Mouse (Mus musculus) CH12.LX (cell line): ENCODE data around the gene Myo1d. TPM values are rescaled to one million over a fixed set of nuclear protein-coding genes. Genes with fewer than 3 reads are reported as not detected.
A peak's percentile ranks its signal among the peaks of the same experiment; 100 is the strongest.

ENCODE experiments used
- DNase-seq: peaks from one replicate; pipeline ENCODE4 v3.0.0-alpha.2; 2013; ENCODE audit errors: extremely low read depth
- H3K27ac ChIP-seq: 2 replicates; pipeline ENCODE4 v1.5.1; 2012; ENCODE audit warnings: low read depth, mild to moderate bottlenecking, control low read depth, moderate library complexity; ENCODE audit not compliant: insufficient read depth
- H3K27me3 ChIP-seq: replicated peaks from 2 replicates; pipeline ENCODE3; 2012; ENCODE audit warnings: inconsistent platforms
- H3K36me3 ChIP-seq, 2 experiments: replicated peaks in 1 of 2; 2 replicates each; pipeline versions ENCODE3 to v1.6.1; 2012; ENCODE audit warnings: inconsistent platforms in 1 of 2, low read length in 1 of 2, mild to moderate bottlenecking in 1 of 2, mixed read lengths in 1 of 2, moderate library complexity in 1 of 2; ENCODE audit not compliant: control insufficient read depth in 1 of 2, insufficient read depth in 1 of 2
- H3K4me1 ChIP-seq, 2 experiments: 2 replicates each; pipeline ENCODE4 v1.6.1; 2012; ENCODE audit warnings: inconsistent platforms in 1 of 2, moderate library complexity in 1 of 2; ENCODE audit not compliant: insufficient read depth in 2 of 2, control insufficient read depth in 1 of 2
- H3K4me2 ChIP-seq: 2 replicates; pipeline ENCODE4 v1.6.1; 2012; ENCODE audit warnings: low read depth, mild to moderate bottlenecking, control low read depth; ENCODE audit not compliant: poor library complexity, insufficient read depth, severe bottlenecking
- H3K4me3 ChIP-seq, 3 experiments: fragments of 150-350 bp in 1 of 3; sonication (generic) in 1 of 3; replicated peaks in 1 of 3; 2 replicates each; pipeline versions ENCODE3 to v1.5.1; 2011 to 2012; ENCODE audit warnings: low read depth in 2 of 3, low read length in 2 of 3, mild to moderate bottlenecking in 2 of 3, moderate library complexity in 2 of 3, control low read depth in 1 of 3, improper control_type of control experiment in 1 of 3, inconsistent platforms in 1 of 3, mixed read lengths in 1 of 3; ENCODE audit not compliant: poor library complexity in 1 of 3
- H3K79me2 ChIP-seq: replicated peaks from 2 replicates; pipeline ENCODE4 v1.6.1; 2012; ENCODE audit warnings: mild to moderate bottlenecking, moderate library complexity; ENCODE audit not compliant: control insufficient read depth, poor library complexity, insufficient read depth, severe bottlenecking; ENCODE audit errors: extremely low read depth
- H3K9ac ChIP-seq: 2 replicates; pipeline ENCODE4 v1.6.1; 2012; ENCODE audit warnings: low read depth, mild to moderate bottlenecking, control low read depth, moderate library complexity; ENCODE audit not compliant: insufficient read depth
- H3K9me3 ChIP-seq: replicated peaks from 2 replicates; pipeline ENCODE3; 2012; ENCODE audit warnings: low read length, inconsistent platforms, mixed read lengths
- BHLHE40 ChIP-seq: IDR thresholded peaks from 2 replicates; pipeline ENCODE4 v1.6.1; 2011; ENCODE audit warnings: mild to moderate bottlenecking, low read depth, low read length, improper control_type of control experiment
- CHD1 ChIP-seq: IDR thresholded peaks from 2 replicates; pipeline ENCODE4 v1.6.1; 2012; ENCODE audit warnings: low read depth, low read length, improper control_type of control experiment, inconsistent platforms
- CTCF ChIP-seq, 2 experiments: IDR thresholded peaks in 1 of 2; conservative IDR thresholded peaks in 1 of 2; 2 replicates each; pipeline ENCODE4 v1.5.1; 2011 to 2012; ENCODE audit warnings: low read depth in 2 of 2, low read length in 2 of 2, improper control_type of control experiment in 1 of 2, inconsistent platforms in 1 of 2, mild to moderate bottlenecking in 1 of 2, moderate library complexity in 1 of 2
- E2F4 ChIP-seq: IDR thresholded peaks from 2 replicates; pipeline ENCODE4 v1.6.1; 2011; ENCODE audit warnings: low read depth, low read length, improper control_type of control experiment; ENCODE audit not compliant: insufficient replicate concordance
- ELF1 ChIP-seq: IDR thresholded peaks from 2 replicates; pipeline ENCODE4 v1.6.1; 2014; ENCODE audit warnings: low read depth, mild to moderate bottlenecking, inconsistent platforms, low read length, improper control_type of control experiment
- EP300 ChIP-seq: IDR thresholded peaks from 2 replicates; pipeline ENCODE4 v1.6.1; 2011; ENCODE audit warnings: low read length, improper control_type of control experiment
- GABPA ChIP-seq: IDR thresholded peaks from 2 replicates; pipeline ENCODE4 v1.6.1; 2012; ENCODE audit warnings: low read depth, low read length, improper control_type of control experiment, inconsistent platforms; ENCODE audit not compliant: insufficient replicate concordance
- HCFC1 ChIP-seq: IDR thresholded peaks from 2 replicates; pipeline ENCODE4 v1.6.1; 2012; ENCODE audit warnings: low read depth, mild to moderate bottlenecking, inconsistent platforms, low read length, improper control_type of control experiment
- JUN ChIP-seq: IDR thresholded peaks from 2 replicates; pipeline ENCODE4 v1.6.1; 2011; ENCODE audit warnings: low read depth, mild to moderate bottlenecking, low read length, improper control_type of control experiment, moderate library complexity; ENCODE audit not compliant: insufficient read depth
- JUND ChIP-seq: conservative IDR thresholded peaks from 2 replicates; pipeline ENCODE4 v1.6.1; 2011; ENCODE audit warnings: low read depth, low read length, improper control_type of control experiment
- MAFK ChIP-seq: IDR thresholded peaks from 2 replicates; pipeline ENCODE4 v1.6.1; 2011; ENCODE audit warnings: low read length, improper control_type of control experiment; ENCODE audit not compliant: insufficient replicate concordance
- MEF2A ChIP-seq: IDR thresholded peaks from 2 replicates; pipeline ENCODE4 v1.6.1; 2014; ENCODE audit warnings: low read depth, mild to moderate bottlenecking, inconsistent platforms, low read length, improper control_type of control experiment, borderline replicate concordance
- PAX5 ChIP-seq: IDR thresholded peaks from 2 replicates; pipeline ENCODE4 v1.6.1; 2012; ENCODE audit warnings: low read length, inconsistent platforms, mixed read lengths
- RAD21 ChIP-seq: IDR thresholded peaks from 2 replicates; pipeline ENCODE4 v1.6.1; 2011; ENCODE audit warnings: low read depth, mild to moderate bottlenecking, low read length, improper control_type of control experiment, moderate library complexity
- SMC3 ChIP-seq: IDR thresholded peaks from 2 replicates; pipeline ENCODE4 v1.6.1; 2011; ENCODE audit warnings: low read depth, low read length, improper control_type of control experiment
- TBP ChIP-seq: conservative IDR thresholded peaks from 2 replicates; pipeline ENCODE4 v1.6.1; 2011; ENCODE audit warnings: low read depth, low read length, improper control_type of control experiment
- USF1 ChIP-seq: IDR thresholded peaks from 2 replicates; pipeline ENCODE4 v1.6.1; 2014; ENCODE audit warnings: low read depth, mild to moderate bottlenecking, inconsistent platforms, low read length, improper control_type of control experiment
- USF2 ChIP-seq: conservative IDR thresholded peaks from 2 replicates; pipeline ENCODE4 v1.6.1; 2011; ENCODE audit warnings: low read depth, low read length, improper control_type of control experiment
- ZC3H11A ChIP-seq: IDR thresholded peaks from 2 replicates; pipeline ENCODE4 v1.6.1; 2012; ENCODE audit warnings: low read depth, mild to moderate bottlenecking, inconsistent platforms, low read length, improper control_type of control experiment
- ZKSCAN1 ChIP-seq: IDR thresholded peaks from 2 replicates; pipeline ENCODE4 v1.6.1; 2012; ENCODE audit warnings: low read depth, inconsistent platforms, low read length, improper control_type of control experiment, borderline replicate concordance
- dilution Hi-C: fragments of 300-500 bp; cut with MboI; formaldehyde crosslinking; loops from 2 replicates; pipeline ENCODE4 v1.14.3; 2020; ENCODE audit warnings: low sequenced_read_pairs; ENCODE audit not compliant: extremely low pct_unique_long_range_greater_than_20kb, extremely low pct_ligation_motif_present
- in situ Hi-C: fragments of 300-500 bp; cut with MboI; formaldehyde crosslinking; loops from 3 replicates; pipeline ENCODE4 v1.14.3; 2019; ENCODE audit warnings: low sequenced_read_pairs, low pct_ligation_motif_present, low pct_unique_long_range_greater_than_20kb, mixed read lengths
- polyA plus RNA-seq: library from polyadenylated mRNA; unstranded; fragments of >175 nt; gene quantifications from 2 replicates; pipeline ENCODE4 v1.2.1, GENCODE M21; 2012; ENCODE audit warnings: low read depth; ENCODE audit not compliant: insufficient read length
- total RNA-seq, 2 experiments: library from RNA; depleted of rRNA; stranded (reverse); fragments of 300-350 nt in 1 of 2; fragments of >200 nt in 1 of 2; gene quantifications; 2 replicates each; pipeline ENCODE4 v1.2.3; 2012 to 2014

Gene Myo1d
- total and polyA plus RNA-seq, 3 experiments, result 2.2 to 5.6 (median 2.9) TPM

- Histone ChIP-seq H3K4me3 (no peak overlapping the region), H3K9me3 (no peaks in the 10 kb centered on the region), H3K36me3 (peaks cover 0 to 28% of the 10 kb centered on the region in 2 experiments), H3K27ac (no peak overlapping the region), H3K4me2 (no peak overlapping the region), H3K79me2 (no peaks in the 10 kb centered on the region), H3K27me3 (no peaks in the 10 kb centered on the region), H3K9ac (no peak overlapping the region), H3K4me1 (peaks cover 0 to 7% of the 10 kb centered on the region in 2 experiments; a peak in 1 of 4 replicates)
- dilution Hi-C loops (no loop called here), in situ Hi-C loops (loop anchor here (25.0 kb wide), 2 partner anchors 358 to 533 kb away; no protein-coding TSS in a partner anchor)
- TF ChIP-seq E2F4, result no peak
- TF ChIP-seq ZKSCAN1, result no peak
- DNase-seq, result no peak
Measured at GRCm38 (mm10) chr11:80820085-80820484, 40.3 kb upstream of the Myo1d start.

- dilution Hi-C loops, result no loop called here
- no peak overlapping the region for H3K4me2 ChIP-seq
- H3K27me3 ChIP-seq, result no peaks in the 10 kb centered on the region
- H3K36me3 ChIP-seq, result peaks cover 0 to 36% of the 10 kb centered on the region in 2 experiments
- H3K4me3 ChIP-seq, result no peak overlapping the region
- in situ Hi-C loops, result loop anchor here (25.0 kb wide), 2 partner anchors 356 to 531 kb away; no protein-coding TSS in a partner anchor
- no peaks in the 10 kb centered on the region for H3K9me3 ChIP-seq
- no peak overlapping the region for H3K27ac ChIP-seq
- H3K9ac ChIP-seq, result no peak overlapping the region
- TF ChIP-seq MAFK (no peak), MEF2A (no peak), HCFC1 (no peak), GABPA (no peak), JUN (no peak), ZC3H11A (peak; percentile 64), RAD21 (peak; percentile 80), TBP (no peak), BHLHE40 (peak; percentile 43), ELF1 (no peak), EP300 (no peak), CHD1 (no peak), JUND (no peak), USF1 (peak; percentile 38), SMC3 (peak; percentile 95), USF2 (no peak; the same call in 1 of the 2 replicates), CTCF (conservative IDR thresholded peaks at IDR 0.05 in 1 of 2, IDR thresholded peaks at IDR 0.05 in 1 of 2; ENCODE audit: low read depth in 2 of 2, low read length in 2 of 2) (peak; percentile 94 to 95), PAX5 (no peak)
- peak; percentile 69 for DNase-seq
- no peaks in the 10 kb centered on the region for H3K79me2 ChIP-seq
- 0 out of 4 replicates have a peak, but pooled peaks cover 0 to 6% of the 10 kb centered on the region in 2 experiments for H3K4me1 ChIP-seq
Measured at GRCm38 (mm10) chr11:80818060-80818697, 38.4 kb upstream of the Myo1d start.
